In the genomic region with DNA sequence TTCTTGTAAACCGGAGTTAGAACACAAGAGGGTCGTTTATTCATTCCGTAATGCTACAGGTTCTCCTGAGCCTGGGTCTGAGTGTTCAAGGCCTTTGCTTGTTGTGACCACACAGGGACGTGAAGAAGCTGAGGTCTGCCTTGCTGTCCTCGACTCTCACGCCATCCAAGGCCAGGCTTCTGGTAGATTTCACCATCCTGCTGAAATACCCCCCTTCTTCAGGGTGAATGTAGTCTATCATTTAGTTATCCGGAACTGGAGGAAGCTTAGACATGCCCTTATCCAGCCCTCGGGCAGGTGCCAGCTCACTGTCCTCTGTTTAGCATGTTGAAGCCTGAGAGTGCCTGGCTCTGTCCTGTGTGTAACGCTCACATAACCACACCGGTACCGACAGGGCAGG, we compare ENCODE assay signal across 14 mouse cellular contexts. TPM values are rescaled to one million over a fixed set of nuclear protein-coding genes. Genes with fewer than 3 reads are reported as not detected.
DNase-seq lines count a peak whose midpoint lies in the region.
"Had no signal": no experiment of that assay in that cellular context is flagged by ENCODE, and none has a peak within 500 bp of the region (broad histone marks: within the 10 kb centered on the region; RNA-seq: fewer than 3 reads in every experiment).

No protein-coding gene starts in this region.

- DNase-seq in adrenal gland, adult (ENCODE audit: inconsistent age in 2 of 2, low spot score in 1 of 2): peak; percentile 61 to 84
- DNase-seq in adrenal gland, adult 18-20 months (ENCODE audit: low spot score in 2 of 2): no peak
- peak; percentile 66 for DNase-seq in adrenal gland, adult 8-10 months
- DNase-seq in adrenal gland, postnatal 4 days (ENCODE audit: low spot score in 2 of 2): no peak
- DNase-seq in adrenal gland, postnatal 36 days: peak; percentile 34 to 61
- DNase-seq in kidney, postnatal 36 days: no peak
- DNase-seq: B cell, adult 2 months; cerebellum, adult 11 months; cerebellum, adult 18-20 months; cerebellum, adult 8-10 months; cerebellum, adult 9-11 months; cerebellum, postnatal 14 days; cerebellum, postnatal 36 days; embryo, embryonic 11 days had no signal

RNA-seq across cellular contexts. Expression of gene Ube3b, which starts 28.4 kb away (rescaled TPM):
- total RNA-seq in adrenal gland, adult 18-20 months (2021): 10 to 100 TPM; 62.7 to 67.8 TPM
- total RNA-seq in adrenal gland, adult 8-10 months (2022): 10 to 100 TPM; 74.7 to 93.2 (median 79.1) TPM
- 10 to 100 TPM; 65.4 to 72.7 TPM for total RNA-seq in adrenal gland, postnatal 4 days (2021)
- total RNA-seq in adrenal gland, postnatal 36 days (2021): 10 to 100 TPM; 60.3 to 79.0 TPM

RNA-seq across cellular contexts. Expression of gene Kctd10, which starts 28.5 kb away (rescaled TPM):
- 10 to 100 TPM; 72.4 to 72.6 TPM for total RNA-seq in adrenal gland, adult 18-20 months (2021)
- 10 to 100 TPM; 69.8 to 78.5 (median 71.8) TPM for total RNA-seq in adrenal gland, adult 8-10 months (2022)
- 10 to 100 TPM; 77.9 to 82.8 TPM for total RNA-seq in adrenal gland, postnatal 4 days (2021)
- total RNA-seq in adrenal gland, postnatal 36 days (2021): 10 to 100 TPM; 62.7 to 71.9 TPM

RNA-seq across cellular contexts. Expression of gene Mmab, which starts 35.0 kb away (rescaled TPM):
- total RNA-seq in adrenal gland, adult 18-20 months (2021): 10 to 100 TPM; 19.4 to 29.9 TPM
- total RNA-seq in adrenal gland, adult 8-10 months (2022): 10 to 100 TPM; 20.0 to 30.0 (median 24.4) TPM
- 10 to 100 TPM; 18.1 to 18.2 TPM for total RNA-seq in adrenal gland, postnatal 4 days (2021)
- 10 to 100 TPM; 20.4 to 21.6 TPM for total RNA-seq in adrenal gland, postnatal 36 days (2021)

RNA-seq across cellular contexts. Expression of gene Mvk, which starts 35.2 kb away (rescaled TPM):
- 10 to 100 TPM; 26.1 to 44.5 TPM for total RNA-seq in adrenal gland, adult 18-20 months (2021)
- total RNA-seq in adrenal gland, adult 8-10 months (2022): 10 to 100 TPM; 31.6 to 45.5 (median 37.1) TPM
- 10 to 100 TPM; 21.5 to 23.6 TPM for total RNA-seq in adrenal gland, postnatal 4 days (2021)
- 10 to 100 TPM; 35.9 to 40.7 TPM for total RNA-seq in adrenal gland, postnatal 36 days (2021)

Comparison
In these comparisons a context has a peak if more than half of its experiments do, and no peak if none do; other contexts are left out.
1. DNase-seq: peak in adrenal gland, adult (2 of 2), adrenal gland, adult 8-10 months (single experiment) and adrenal gland, postnatal 36 days (2 of 2); none in adrenal gland, adult 18-20 months (0 of 2), adrenal gland, postnatal 4 days (0 of 2) and kidney, postnatal 36 days (0 of 2).